Mouse (Mus musculus) olfactory bulb, adult 2 months (tissue): Measurements from ENCODE around the gene Smap1.

Experiments
- CTCF ChIP-seq: fragments of 200-500 bp; IDR thresholded peaks from 2 replicates; pipeline ENCODE4 v1.5.1; 2012; ENCODE audit warnings: low read depth, mild to moderate bottlenecking, low read length, moderate library complexity; ENCODE audit not compliant: insufficient read depth
- POLR2A ChIP-seq: fragments of 200-500 bp; IDR thresholded peaks from 2 replicates; pipeline ENCODE4 v1.6.1; 2012; ENCODE audit warnings: mild to moderate bottlenecking, low read depth, low read length, moderate library complexity; ENCODE audit not compliant: insufficient read depth

- TF ChIP-seq CTCF (no peak), POLR2A (no peak)
Measured at GRCm38 (mm10) chr1:23958668-23959414, 36.7 kb upstream of the Smap1 start.
